Mouse (Mus musculus): ENCODE measurements at regions not wholly inside any gene's neighbourhood (a gene's known extent, or its start where the extent isn't known, plus 50 kb on each side); places are given as distances from the start of the nearest gene placed in this dataset.

DNA sequence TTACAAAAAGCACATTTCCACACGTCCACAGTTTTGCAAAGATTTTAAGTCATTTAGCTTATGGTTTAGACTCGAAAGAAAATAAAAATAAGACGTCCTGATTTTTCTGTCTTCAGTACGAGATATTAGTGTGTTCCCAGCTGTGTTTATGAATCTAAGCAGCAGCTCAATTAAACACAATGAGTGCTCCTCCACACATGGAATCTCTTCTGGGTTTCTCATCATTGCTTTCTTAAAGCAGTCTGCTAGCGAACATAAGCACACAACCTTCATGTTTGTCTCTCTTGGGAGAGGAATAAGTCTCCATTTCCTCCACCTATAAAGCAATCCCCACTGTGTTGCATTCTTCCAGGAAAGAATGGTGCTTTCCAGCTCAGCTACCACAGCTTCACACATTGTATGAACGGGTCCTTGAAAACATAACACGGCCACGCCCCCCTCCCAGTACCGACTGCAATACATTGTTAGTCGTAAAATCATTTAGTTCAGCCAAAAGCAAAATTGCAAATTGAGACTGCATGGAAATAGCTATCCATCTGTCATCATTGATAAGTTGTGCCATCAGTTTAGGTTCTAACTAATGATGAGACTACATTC is 75.4 kb upstream of the Rap2b start:
- Histone ChIP-seq H3K4me3 (ENCODE audit: extremely low read depth, insufficient read depth, insufficient read length) (no peak overlapping the region), H3K27ac (ENCODE audit: insufficient read depth, low read length) (no peak overlapping the region), H3K4me1 (ENCODE audit: control insufficient read depth, insufficient read depth, insufficient read length) (no peaks in the 10 kb centered on the region), H3K36me3 (ENCODE audit: control insufficient read depth, insufficient read depth, low read length) (no peaks in the 10 kb centered on the region), H3K27me3 (ENCODE audit: control insufficient read depth, insufficient read depth, low read length) (no peaks in the 10 kb centered on the region)
- TF ChIP-seq CTCF (IDR thresholded peaks at IDR 0.05; ENCODE audit: extremely low read depth, insufficient read depth, insufficient read length, insufficient replicate concordance) (no peak), POLR2A (IDR thresholded peaks at IDR 0.05; ENCODE audit: low read depth, low read length) (no peak)
- DNase-seq (ENCODE audit: low read depth in 1 of 2, low spot score in 2 of 2): no peak
- WGBS: 81% methylated on average over 10 of the region's 10 CpGs

DNA sequence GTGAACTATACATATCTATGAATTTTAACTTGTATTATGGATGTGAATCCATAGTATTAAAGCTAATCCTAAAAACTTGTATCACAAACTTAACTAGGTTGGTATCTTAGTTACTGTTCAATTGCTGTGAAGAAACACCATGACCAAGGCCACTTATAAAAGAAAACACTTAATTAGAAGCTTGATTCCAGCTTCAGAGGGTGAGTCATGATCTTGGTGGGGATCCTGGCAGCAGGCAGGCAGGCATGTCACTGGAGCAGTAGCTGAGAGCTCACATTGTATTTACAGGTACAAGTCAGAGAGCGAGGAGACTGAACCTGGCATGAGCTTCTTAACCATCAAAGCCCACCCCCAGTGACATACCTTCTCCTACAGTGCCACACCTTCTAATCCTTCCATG is 73.2 kb upstream of the Rap2b start:
- no peak for TF ChIP-seq POLR2A (IDR thresholded peaks at IDR 0.05; ENCODE audit: low read depth, low read length)
- TF ChIP-seq CTCF (IDR thresholded peaks at IDR 0.05; ENCODE audit: extremely low read depth, insufficient read depth, insufficient read length, insufficient replicate concordance): no peak
- WGBS: 86% methylated on average over 1 of the region's 1 CpGs
- H3K4me3 ChIP-seq (ENCODE audit: extremely low read depth, insufficient read depth, insufficient read length): no peak overlapping the region
- no peak for DNase-seq (ENCODE audit: low read depth in 1 of 2, low spot score in 2 of 2)
- no peaks in the 10 kb centered on the region for H3K4me1 ChIP-seq (ENCODE audit: control insufficient read depth, insufficient read depth, insufficient read length)
- H3K36me3 ChIP-seq (ENCODE audit: control insufficient read depth, insufficient read depth, low read length): no peaks in the 10 kb centered on the region
- H3K27ac ChIP-seq (ENCODE audit: insufficient read depth, low read length): no peak overlapping the region
- H3K27me3 ChIP-seq (ENCODE audit: control insufficient read depth, insufficient read depth, low read length): no peaks in the 10 kb centered on the region

DNA sequence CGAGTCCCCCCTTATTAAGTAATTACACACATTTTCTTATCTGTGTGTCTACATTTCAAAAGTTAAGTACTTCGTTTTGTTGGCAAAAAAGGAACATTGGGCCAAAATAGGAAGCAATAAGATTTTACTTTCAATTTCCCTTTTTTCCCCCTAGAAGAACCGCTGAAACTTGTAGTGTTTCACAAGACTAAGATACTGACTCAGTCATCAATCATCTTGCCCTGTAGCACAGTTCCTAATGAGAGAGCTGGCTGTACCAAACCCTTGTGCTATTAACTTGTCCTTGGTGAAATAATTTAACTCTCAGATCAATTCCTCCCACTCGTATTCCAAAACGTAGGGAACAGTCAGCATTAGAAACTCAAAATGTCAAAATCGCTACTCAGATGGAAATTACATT is 66.6 kb upstream of the Rap2b start:
- H3K36me3 ChIP-seq (ENCODE audit: control insufficient read depth, insufficient read depth, low read length): no peaks in the 10 kb centered on the region
- no peaks in the 10 kb centered on the region for H3K27me3 ChIP-seq (ENCODE audit: control insufficient read depth, insufficient read depth, low read length)
- TF ChIP-seq CTCF (IDR thresholded peaks at IDR 0.05; ENCODE audit: extremely low read depth, insufficient read depth, insufficient read length, insufficient replicate concordance): no peak
- WGBS: 28% methylated on average over 6 of the region's 6 CpGs
- no peak overlapping the region for H3K27ac ChIP-seq (ENCODE audit: insufficient read depth, low read length)
- H3K4me1 ChIP-seq (ENCODE audit: control insufficient read depth, insufficient read depth, insufficient read length): no peaks in the 10 kb centered on the region
- no peak for DNase-seq (ENCODE audit: low read depth in 1 of 2, low spot score in 2 of 2)
- no peak overlapping the region for H3K4me3 ChIP-seq (ENCODE audit: extremely low read depth, insufficient read depth, insufficient read length)

DNA sequence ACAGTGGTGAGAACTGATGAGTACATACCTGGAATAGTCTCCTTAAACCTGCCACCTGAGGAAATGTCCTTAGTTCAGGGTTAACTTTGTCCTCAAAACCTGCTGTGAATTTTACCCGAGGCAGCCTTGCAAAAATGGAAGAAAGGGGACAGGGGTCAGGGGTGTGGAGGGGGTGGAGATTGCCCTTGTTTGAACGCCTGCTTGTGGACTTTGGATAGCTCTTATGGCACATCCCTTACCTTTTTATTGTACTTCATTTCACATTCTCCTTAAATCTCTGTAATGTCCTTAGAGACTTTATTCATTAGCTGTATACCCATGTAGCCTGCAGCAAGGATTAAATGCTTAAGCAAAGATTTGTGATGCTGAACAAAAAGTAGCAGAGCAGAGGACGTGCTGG is 64.1 kb upstream of the Rap2b start:
- TF ChIP-seq POLR2A (IDR thresholded peaks at IDR 0.05; ENCODE audit: low read depth, low read length) (no peak), CTCF (IDR thresholded peaks at IDR 0.05; ENCODE audit: extremely low read depth, insufficient read depth, insufficient read length, insufficient replicate concordance) (no peak)
- no peak for DNase-seq (ENCODE audit: low read depth in 1 of 2, low spot score in 2 of 2)
- WGBS: 86% methylated on average over 3 of the region's 3 CpGs
- Histone ChIP-seq H3K4me1 (ENCODE audit: control insufficient read depth, insufficient read depth, insufficient read length) (no peaks in the 10 kb centered on the region), H3K27ac (ENCODE audit: insufficient read depth, low read length) (no peak overlapping the region), H3K36me3 (ENCODE audit: control insufficient read depth, insufficient read depth, low read length) (no peaks in the 10 kb centered on the region), H3K27me3 (ENCODE audit: control insufficient read depth, insufficient read depth, low read length) (no peaks in the 10 kb centered on the region), H3K4me3 (ENCODE audit: extremely low read depth, insufficient read depth, insufficient read length) (no peak overlapping the region)

DNA sequence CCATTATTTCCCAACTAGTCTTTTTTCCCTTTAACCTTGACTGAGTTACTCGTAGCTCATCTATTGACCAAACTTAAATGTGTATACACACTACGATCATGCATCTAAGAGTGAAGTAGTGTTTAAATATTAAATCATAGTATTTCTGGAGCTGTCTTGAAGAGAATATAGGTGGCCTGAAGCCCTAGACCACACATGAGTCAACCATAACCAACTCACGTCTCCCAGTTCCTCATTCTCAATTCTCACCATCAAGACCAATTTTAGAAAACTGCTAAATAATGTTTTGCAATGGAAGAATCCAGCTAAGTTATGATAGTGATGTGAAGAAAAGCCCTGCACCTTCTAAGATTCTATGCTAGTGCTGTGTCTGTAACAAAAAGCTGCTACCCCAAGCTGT is 59.2 kb upstream of the Rap2b start:
- no peaks in the 10 kb centered on the region for H3K27me3 ChIP-seq (ENCODE audit: control insufficient read depth, insufficient read depth, low read length)
- H3K4me1 ChIP-seq (ENCODE audit: control insufficient read depth, insufficient read depth, insufficient read length): no peaks in the 10 kb centered on the region
- DNase-seq (ENCODE audit: low read depth in 1 of 2, low spot score in 2 of 2): no peak
- no peaks in the 10 kb centered on the region for H3K36me3 ChIP-seq (ENCODE audit: control insufficient read depth, insufficient read depth, low read length)
- no peak overlapping the region for H3K4me3 ChIP-seq (ENCODE audit: extremely low read depth, insufficient read depth, insufficient read length)
- H3K27ac ChIP-seq (ENCODE audit: insufficient read depth, low read length): no peak overlapping the region
- 49% methylated on average over 3 of the region's 3 CpGs for WGBS
- TF ChIP-seq POLR2A (IDR thresholded peaks at IDR 0.05; ENCODE audit: low read depth, low read length): no peak
- TF ChIP-seq CTCF (IDR thresholded peaks at IDR 0.05; ENCODE audit: extremely low read depth, insufficient read depth, insufficient read length, insufficient replicate concordance): no peak

DNA sequence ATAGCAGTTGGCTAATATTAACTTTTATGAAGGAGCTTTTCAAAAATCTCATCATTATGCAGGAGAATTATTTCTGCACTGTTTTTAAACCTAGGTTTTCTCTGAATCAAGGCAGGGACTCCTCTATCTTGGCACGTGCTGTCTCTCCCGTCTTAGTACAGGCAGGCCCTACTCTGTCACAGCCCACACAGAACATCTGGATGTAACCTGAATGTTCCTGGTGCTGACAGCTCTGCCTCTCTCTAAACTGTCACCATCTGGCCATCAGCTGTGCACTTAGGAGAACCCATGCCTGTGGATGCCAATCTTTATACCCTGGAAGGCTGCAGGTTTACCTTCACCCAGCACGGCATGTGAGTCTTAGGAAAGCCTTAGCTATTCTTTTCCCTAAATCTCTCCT is 58.0 kb upstream of the Rap2b start:
- Histone ChIP-seq H3K27me3 (ENCODE audit: control insufficient read depth, insufficient read depth, low read length) (no peaks in the 10 kb centered on the region), H3K27ac (ENCODE audit: insufficient read depth, low read length) (no peak overlapping the region), H3K4me3 (ENCODE audit: extremely low read depth, insufficient read depth, insufficient read length) (no peak overlapping the region), H3K36me3 (ENCODE audit: control insufficient read depth, insufficient read depth, low read length) (no peaks in the 10 kb centered on the region), H3K4me1 (ENCODE audit: control insufficient read depth, insufficient read depth, insufficient read length) (no peaks in the 10 kb centered on the region)
- WGBS: 89% methylated on average over 3 of the region's 3 CpGs
- TF ChIP-seq CTCF (IDR thresholded peaks at IDR 0.05; ENCODE audit: extremely low read depth, insufficient read depth, insufficient read length, insufficient replicate concordance): no peak
- DNase-seq (ENCODE audit: low read depth in 1 of 2, low spot score in 2 of 2): no peak

DNA sequence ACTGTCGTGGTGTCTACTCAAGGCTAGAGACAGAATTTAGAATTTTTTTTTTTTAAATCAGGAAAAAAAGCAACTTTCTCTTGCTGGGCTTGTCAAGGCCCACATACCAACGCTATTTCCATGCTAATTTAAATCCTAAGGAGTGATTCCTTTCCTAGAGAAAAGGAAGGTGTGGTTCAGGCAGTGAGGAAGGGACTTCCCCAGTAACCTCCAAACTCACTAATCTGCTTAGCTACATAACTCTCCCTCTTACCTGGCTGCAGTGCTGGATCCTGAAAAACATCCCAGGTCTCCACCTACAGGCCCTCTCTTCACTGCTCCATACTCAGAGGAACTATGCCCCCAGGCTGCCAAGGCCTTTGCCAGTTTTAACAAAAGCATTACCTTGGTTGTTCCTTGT is 55.1 kb upstream of the Rap2b start:
- TF ChIP-seq POLR2A (IDR thresholded peaks at IDR 0.05; ENCODE audit: low read depth, low read length) (no peak), CTCF (IDR thresholded peaks at IDR 0.05; ENCODE audit: extremely low read depth, insufficient read depth, insufficient read length, insufficient replicate concordance) (no peak)
- WGBS: 70% methylated on average over 2 of the region's 2 CpGs
- no peaks in the 10 kb centered on the region for H3K27me3 ChIP-seq (ENCODE audit: control insufficient read depth, insufficient read depth, low read length)
- no peaks in the 10 kb centered on the region for H3K4me1 ChIP-seq (ENCODE audit: control insufficient read depth, insufficient read depth, insufficient read length)
- H3K4me3 ChIP-seq (ENCODE audit: extremely low read depth, insufficient read depth, insufficient read length): no peak overlapping the region
- no peak overlapping the region for H3K27ac ChIP-seq (ENCODE audit: insufficient read depth, low read length)
- no peaks in the 10 kb centered on the region for H3K36me3 ChIP-seq (ENCODE audit: control insufficient read depth, insufficient read depth, low read length)
- DNase-seq (ENCODE audit: low read depth in 1 of 2, low spot score in 2 of 2): no peak
